Mouse (Mus musculus): ENCODE data around the gene Sgsh.

Gene Sgsh

DNA sequence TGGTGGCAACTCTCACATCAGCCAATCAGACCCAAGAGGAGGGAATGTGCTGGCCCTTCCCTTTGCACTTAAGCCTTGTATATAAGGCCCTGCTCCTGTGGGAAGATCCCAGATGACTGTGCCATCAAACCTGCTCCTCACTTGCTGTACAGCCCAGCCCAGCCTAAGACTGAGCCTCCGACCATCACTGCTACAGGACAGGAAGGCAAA lies 47.8 kb downstream of the Sgsh start, which contains the start of gene Card14:
Gene Card14 (plus strand): TSS at position 111 of the 210 bp plus-strand sequence.
- no peak for DNase-seq (ENCODE audit: low read depth, low spot score)

- DNase-seq (ENCODE audit: low read depth, low spot score), result no peak
Measured at GRCm38 (mm10) chr11:119306762-119307657, 48.3 kb downstream of the Sgsh start.

DNA sequence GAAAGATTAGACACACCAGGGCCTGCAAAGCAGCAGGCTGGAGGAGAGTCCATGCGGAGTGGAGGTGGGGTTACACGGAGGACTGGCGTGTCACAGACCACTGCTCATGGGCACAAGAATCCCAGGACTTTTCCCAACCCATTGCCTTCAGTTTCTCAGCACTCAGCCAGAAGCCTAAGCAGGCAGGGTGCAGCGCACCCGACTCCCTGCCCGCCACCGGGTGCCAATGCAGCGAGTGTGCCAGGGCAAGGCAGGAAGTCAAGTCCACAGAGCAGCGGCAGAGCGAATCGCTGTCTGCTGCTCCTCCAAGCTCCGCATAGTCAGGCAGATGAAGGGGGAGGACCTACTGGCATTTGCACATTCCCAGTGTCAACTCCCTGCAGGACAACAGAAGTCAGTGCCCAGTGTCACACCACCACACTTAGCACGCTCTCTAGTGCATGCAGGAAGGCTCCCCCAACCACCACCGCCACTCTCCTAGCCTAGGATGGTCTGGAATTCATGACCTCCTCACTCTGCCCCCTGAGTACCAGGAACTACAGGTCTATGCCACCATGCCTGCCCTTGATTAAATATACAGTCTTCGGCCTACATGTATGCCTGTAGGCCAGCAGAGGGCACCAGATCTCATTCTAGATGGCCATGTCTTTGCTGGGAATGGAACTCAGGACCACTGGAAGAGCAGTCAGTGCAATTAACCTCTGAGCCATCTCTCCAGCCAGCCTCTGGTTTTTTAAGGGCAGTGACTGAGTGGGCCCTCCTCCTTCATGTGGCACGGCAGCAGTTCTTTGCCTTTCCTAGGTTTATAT lies 50.2 kb downstream of the Sgsh start:
- peak; percentile 63 for DNase-seq (ENCODE audit: low read depth, low spot score)

GRCm38 (mm10) chr11:119300986-119301385 lies 54.4 kb downstream of the Sgsh start:
- no peak for DNase-seq (ENCODE audit: low read depth, low spot score)

- DNase-seq (ENCODE audit: low read depth, low spot score), result no peak
Measured at GRCm38 (mm10) chr11:119300246-119300935, 54.9 kb downstream of the Sgsh start.

DNA sequence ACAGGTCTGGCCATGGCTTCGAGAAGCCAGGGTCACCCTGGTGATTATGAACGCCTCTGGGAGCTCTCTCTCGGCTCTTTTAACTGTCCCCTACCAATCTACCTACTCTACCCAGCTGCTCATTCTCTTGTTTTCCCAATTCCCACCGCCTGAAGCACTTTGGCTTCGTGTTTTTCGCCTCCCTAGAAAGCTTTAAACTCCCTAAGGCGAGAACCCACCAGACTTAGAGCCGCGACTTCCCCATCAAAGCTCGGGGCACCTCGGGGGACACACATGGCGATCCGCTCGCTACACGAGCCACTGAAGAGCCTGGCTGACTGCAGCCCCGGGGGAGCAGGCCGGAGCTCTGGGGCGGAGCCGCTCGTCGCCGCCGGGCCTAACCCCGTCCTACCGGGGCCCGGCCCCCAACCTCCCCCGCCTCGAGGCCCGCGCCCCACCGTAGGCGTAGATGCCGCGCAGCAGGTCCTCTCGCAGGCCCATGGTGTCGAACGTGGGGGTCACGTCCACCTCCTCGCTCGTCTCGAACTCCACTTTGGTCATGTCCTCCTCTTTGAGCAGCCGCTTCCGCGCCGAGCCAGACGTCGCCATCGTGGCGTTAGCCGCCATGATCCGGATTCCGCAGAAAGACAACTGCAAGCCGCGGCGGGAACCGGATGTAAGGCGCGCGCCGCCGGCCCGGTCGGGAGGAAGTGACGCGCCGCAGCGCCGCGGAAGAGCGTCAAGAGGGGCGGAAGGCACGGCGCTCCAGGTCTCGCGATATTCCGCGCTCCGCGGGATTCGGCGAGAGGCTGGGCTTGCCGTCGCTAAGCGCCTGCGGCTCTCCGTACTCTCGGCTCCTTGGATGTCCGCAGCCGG lies 55.7 kb downstream of the Sgsh start, which contains the start of gene Eif4a3:
Gene Eif4a3 (minus strand): TSS at position 699 of the 855 bp plus-strand sequence.
- DNase-seq (ENCODE audit: low read depth, low spot score), result peak; percentile 99

DNA sequence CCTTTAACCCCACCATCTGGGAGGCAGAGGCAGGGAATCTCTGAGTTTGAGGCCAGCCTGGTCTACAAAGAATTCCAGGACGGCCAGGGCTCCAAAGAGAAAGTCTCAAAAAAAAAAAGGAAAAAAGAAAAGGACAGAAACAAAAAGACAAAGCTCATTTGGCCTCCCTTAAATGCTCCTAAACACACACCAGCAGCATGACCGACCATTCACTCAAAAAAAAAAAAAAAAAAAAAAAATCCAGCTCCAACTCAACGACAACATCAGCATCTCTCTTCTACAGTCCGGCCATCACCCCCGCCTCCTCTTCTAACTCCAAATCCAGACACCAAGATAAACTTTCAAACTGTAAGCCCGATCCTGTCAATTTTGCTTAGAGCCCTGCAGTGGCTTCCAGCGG lies 56.4 kb downstream of the Sgsh start:
- no peak for DNase-seq (ENCODE audit: low read depth, low spot score)

- DNase-seq (ENCODE audit: low read depth, low spot score), result peak; percentile 56
Measured at GRCm38 (mm10) chr11:119297996-119298395, 57.3 kb downstream of the Sgsh start.
